ENCODE assay signal across 11 mouse cellular contexts in the genomic region with DNA sequence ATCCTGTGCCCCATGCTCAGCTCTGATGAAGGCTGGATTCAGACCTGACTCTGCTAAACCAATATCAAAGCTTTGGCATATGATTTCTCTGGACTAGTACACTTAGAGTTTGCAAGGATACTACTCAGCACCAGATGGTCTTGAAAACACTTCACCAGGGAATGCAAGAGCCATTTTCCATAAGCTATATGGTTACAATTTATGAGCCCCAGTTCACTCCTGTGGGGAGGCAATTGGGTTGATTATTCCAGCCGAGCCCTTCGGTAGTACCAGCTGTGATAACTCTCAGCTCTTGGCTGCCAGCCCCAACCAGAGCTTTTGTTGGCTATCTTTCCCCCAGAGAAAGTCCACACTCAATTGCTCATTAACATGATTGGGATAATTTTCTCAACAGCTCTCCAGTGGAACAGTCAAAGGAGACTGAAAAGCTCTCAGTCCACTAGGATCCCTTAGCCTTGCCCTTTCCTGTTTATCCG.
DNase-seq lines count a peak whose midpoint lies in the region; ATAC-seq lines count a peak whose summit lies in the region.
"Had no signal": no experiment of that assay in that cellular context is flagged by ENCODE, and none has a peak within 500 bp of the region (broad histone marks: within the 10 kb centered on the region; RNA-seq: fewer than 3 reads in every experiment).

No protein-coding gene starts in this region.

- H3K4me3 ChIP-seq in hindbrain, embryonic 13.5 days = no peak overlapping the region
- no peak overlapping the region for H3K4me3 ChIP-seq in hindbrain, embryonic 11.5 days (ENCODE audit: low read depth, low read length)
- H3K4me3 ChIP-seq: embryonic facial prominence, embryonic 13.5 days had no signal

- 51% methylated on average over 3 of the region's 3 CpGs for WGBS in hindbrain, embryonic 13.5 days
- WGBS in hindbrain, embryonic 11.5 days = 76% methylated on average over 3 of the region's 3 CpGs

- peak; percentile 84 for ATAC-seq in hindbrain, embryonic 13.5 days (ENCODE audit: low FRiP score)
- ATAC-seq in hindbrain, embryonic 11.5 days (ENCODE audit: low FRiP score) = no peak
- ATAC-seq in granulocyte monocyte progenitor cell, adult 5-6 weeks (replicated peaks; ENCODE audit: poor library complexity, severe bottlenecking) = no peak

- H3K9me3 ChIP-seq in hindbrain, embryonic 13.5 days = no peaks in the 10 kb centered on the region
- no peaks in the 10 kb centered on the region for H3K9me3 ChIP-seq in hindbrain, embryonic 11.5 days (ENCODE audit: control insufficient read depth, low read length)
- H3K9me3 ChIP-seq: embryonic facial prominence, embryonic 13.5 days; G1E had no signal

- H3K27ac ChIP-seq in hindbrain, embryonic 13.5 days = peak overlapping the region; percentile 46; the same call in 1 of the 2 replicates
- H3K27ac ChIP-seq in hindbrain, embryonic 11.5 days (ENCODE audit: low read depth, low read length) = no peak overlapping the region
- H3K27ac ChIP-seq: embryonic facial prominence, embryonic 13.5 days; liver, embryonic 14.5 days had no signal

- H3K4me2 ChIP-seq in hindbrain, embryonic 13.5 days = no peak overlapping the region
- no peak overlapping the region for H3K4me2 ChIP-seq in hindbrain, embryonic 11.5 days (replicated peaks; ENCODE audit: low read depth, low read length)
- H3K4me2 ChIP-seq: embryonic facial prominence, embryonic 13.5 days had no signal

- no peaks in the 10 kb centered on the region for H3K36me3 ChIP-seq in hindbrain, embryonic 13.5 days
- H3K36me3 ChIP-seq in hindbrain, embryonic 11.5 days (ENCODE audit: control insufficient read depth, insufficient read depth, low read length) = no peaks in the 10 kb centered on the region
- H3K36me3 ChIP-seq: embryonic facial prominence, embryonic 13.5 days; G1E had no signal

- no peak overlapping the region for H3K9ac ChIP-seq in hindbrain, embryonic 13.5 days
- H3K9ac ChIP-seq in hindbrain, embryonic 11.5 days (ENCODE audit: low read depth, low read length) = no peak overlapping the region
- H3K9ac ChIP-seq: embryonic facial prominence, embryonic 13.5 days; liver, embryonic 14.5 days had no signal

- no peak for DNase-seq in hindbrain, embryonic 11.5 days (ENCODE audit: low spot score)
- DNase-seq in heart, adult 8-10 months (ENCODE audit: low spot score) = peak; percentile 45
- peak; percentile 28 to 29 for DNase-seq in kidney, postnatal 36 days
- peak; percentile 60 for DNase-seq in lung, postnatal 10 days
- no peak for DNase-seq in adrenal gland, postnatal 10 days
- no peak for DNase-seq in yolk sac, embryonic 10.5 days (ENCODE audit: low spot score)

- H3K4me1 ChIP-seq in hindbrain, embryonic 13.5 days (replicated peaks) = peaks cover 9% of the 10 kb centered on the region; the same call in 1 of the 2 replicates
- H3K4me1 ChIP-seq in hindbrain, embryonic 11.5 days (replicated peaks; ENCODE audit: control insufficient read depth, insufficient read depth, low read length) = no peaks in the 10 kb centered on the region

- H3K27me3 ChIP-seq in hindbrain, embryonic 13.5 days = no peaks in the 10 kb centered on the region
- no peaks in the 10 kb centered on the region for H3K27me3 ChIP-seq in hindbrain, embryonic 11.5 days (ENCODE audit: control insufficient read depth, insufficient read depth, low read length)
- H3K27me3 ChIP-seq: embryonic facial prominence, embryonic 13.5 days had no signal

Comparison
In these comparisons a context has a peak if more than half of its experiments do, and no peak if none do; other contexts are left out.
1. DNase-seq: peak in heart, adult 8-10 months (single experiment), kidney, postnatal 36 days (2 of 2) and lung, postnatal 10 days (single experiment); none in hindbrain, embryonic 11.5 days (single experiment), adrenal gland, postnatal 10 days (single experiment) and yolk sac, embryonic 10.5 days (single experiment).